Mouse (Mus musculus): ENCODE data around the gene Riok1. TPM values are rescaled to one million over a fixed set of nuclear protein-coding genes. Genes with fewer than 3 reads are reported as not detected.

The Riok1 gene
- polyA plus RNA-seq (2017; shearing (Covaris generic)) = 101 TPM

GRCm38 (mm10) chr13:38036343-38037043, at the start of gene Riok1:
Gene Riok1, plus strand, starts transcription at chr13:38036995.

DNA sequence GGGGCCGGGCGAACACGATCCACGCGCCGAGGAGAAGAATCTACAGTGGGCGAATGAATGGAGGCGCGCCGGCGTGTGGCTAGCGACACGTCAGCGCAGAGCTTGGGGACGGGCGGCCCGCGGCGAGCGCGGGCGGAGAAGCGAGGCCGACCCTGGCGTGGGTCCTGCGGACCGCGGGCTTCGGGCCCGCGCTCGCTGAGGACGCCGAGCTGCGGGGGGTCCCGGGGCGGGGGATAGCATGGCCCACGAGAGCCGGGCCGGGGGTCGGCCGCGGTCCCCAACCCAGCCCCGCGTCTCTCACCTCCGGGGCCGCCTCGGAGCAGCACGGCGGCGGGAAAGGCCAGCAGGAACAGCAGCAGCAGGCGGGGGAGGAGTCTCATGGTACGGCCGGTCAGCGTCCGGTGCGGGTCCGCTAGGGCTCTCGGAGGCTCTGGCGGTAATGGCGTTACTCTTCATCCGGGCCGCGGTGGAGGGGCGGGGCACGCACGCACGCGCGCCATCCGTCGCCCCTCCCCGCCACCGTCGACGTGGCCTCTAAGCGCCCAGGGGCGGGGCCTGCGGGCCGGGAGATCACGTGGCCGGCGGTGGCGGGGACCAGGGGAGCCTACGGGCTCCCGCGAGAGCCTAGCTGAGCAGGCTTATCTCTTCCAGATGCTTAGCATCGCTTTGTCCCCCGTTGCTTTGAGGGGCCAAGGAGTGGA, 42.9 kb upstream of the Riok1 start, which contains the start of gene Ssr1:
Gene Ssr1, minus strand, starts transcription at position 514 of the 701 bp plus-strand sequence.

DNA sequence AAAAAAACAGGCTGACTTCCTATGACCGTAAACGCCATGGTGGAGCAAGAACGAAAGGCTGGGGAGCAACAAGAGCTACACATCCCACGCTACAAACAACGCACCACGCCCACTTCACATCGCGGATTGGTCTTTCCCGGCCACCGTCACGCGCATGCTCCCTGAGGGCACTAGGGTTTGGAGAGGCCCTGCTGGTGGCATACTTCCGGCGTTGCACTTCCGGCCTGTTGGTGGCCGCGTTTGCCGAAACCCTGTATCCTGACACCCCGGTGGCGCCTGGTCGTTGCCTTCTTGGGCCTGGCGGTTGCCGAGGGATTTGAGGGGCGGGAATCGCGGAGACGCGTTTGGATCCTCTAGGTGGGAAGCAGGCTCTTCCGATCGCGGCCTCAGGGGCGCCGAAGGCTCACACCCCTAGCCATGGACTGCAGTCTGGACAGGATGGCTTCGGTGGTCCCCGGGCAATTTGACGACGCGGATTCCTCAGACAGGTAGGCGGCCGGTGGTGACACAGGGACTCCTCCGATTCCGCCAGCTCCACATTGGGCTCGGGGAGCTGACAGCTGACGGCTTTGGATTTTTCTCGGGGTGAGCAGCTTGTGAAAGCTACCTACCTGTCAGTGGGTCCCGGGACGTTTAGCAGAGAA, 371 bp downstream of the Riok1 start, which contains the start of gene Cage1:
Gene Cage1, minus strand, starts transcription at position 26 of the 644 bp plus-strand sequence.

Other genes with a start within 250 kb of the Riok1 start
- gene Ssr1, start 42.8 kb upstream of the Riok1 start, polyA plus RNA-seq (2017; shearing (Covaris generic)) = 79.0 TPM
- gene Cage1, start 74 bp downstream of the Riok1 start, polyA plus RNA-seq (2017; shearing (Covaris generic)) = 1.3 TPM
- gene Dsp, start 114.3 kb downstream of the Riok1 start, polyA plus RNA-seq (2017; shearing (Covaris generic)) = 0.19 TPM
- gene Snrnp48, start 167.9 kb downstream of the Riok1 start, polyA plus RNA-seq (2017; shearing (Covaris generic)) = 85.7 TPM

Data from CD4-positive, CD25-positive, alpha-beta regulatory T cell, adult 9 weeks (primary cell).